Mouse (Mus musculus): ENCODE results near the gene Ugp2. TPM values are rescaled to one million over a fixed set of nuclear protein-coding genes. Genes with fewer than 3 reads are reported as not detected.
A peak's percentile ranks its signal among the peaks of the same experiment; 100 is the strongest.

Gene Ugp2
- polyA plus RNA-seq, 1 experiment, result 2.8 TPM

DNA sequence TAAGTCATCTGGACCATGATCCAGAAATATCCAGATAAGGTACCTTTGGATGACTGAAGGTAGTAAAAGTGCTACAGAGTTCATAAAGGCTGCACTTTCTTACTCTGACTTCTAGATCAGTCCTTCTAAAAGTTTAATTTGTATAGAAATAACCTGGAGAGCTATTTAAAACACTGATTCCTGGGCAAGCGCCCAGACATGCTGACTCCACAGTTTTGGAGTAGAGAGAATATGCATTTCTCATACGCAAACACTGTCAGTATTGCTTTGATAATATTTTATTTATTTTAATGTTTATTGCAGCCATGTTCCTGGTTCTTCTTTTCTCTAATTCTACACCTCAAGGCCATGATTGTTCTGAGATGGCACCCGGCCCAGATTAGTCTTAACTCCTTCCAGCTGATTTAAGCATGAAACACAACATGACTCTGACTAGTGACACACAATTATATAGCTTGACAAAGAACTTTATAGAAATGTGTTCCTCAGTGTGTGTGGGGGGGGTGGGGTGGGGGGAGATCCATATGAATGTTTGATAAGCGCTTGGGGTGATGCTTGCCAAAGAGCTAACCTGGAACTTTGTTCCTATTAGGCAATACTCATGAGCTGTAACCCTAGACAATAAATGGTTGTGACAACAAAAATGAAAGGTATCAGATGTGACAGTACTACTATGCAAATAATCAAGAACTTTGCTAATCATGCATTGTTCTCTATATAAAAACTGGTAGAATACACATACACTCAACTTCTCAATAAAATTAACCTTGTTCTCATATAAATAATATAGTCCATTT lies 7.7 kb downstream of the Ugp2 start:
- no peak for TF ChIP-seq GATA1 (IDR thresholded peaks at IDR 0.05; ENCODE audit: low read length)

DNA sequence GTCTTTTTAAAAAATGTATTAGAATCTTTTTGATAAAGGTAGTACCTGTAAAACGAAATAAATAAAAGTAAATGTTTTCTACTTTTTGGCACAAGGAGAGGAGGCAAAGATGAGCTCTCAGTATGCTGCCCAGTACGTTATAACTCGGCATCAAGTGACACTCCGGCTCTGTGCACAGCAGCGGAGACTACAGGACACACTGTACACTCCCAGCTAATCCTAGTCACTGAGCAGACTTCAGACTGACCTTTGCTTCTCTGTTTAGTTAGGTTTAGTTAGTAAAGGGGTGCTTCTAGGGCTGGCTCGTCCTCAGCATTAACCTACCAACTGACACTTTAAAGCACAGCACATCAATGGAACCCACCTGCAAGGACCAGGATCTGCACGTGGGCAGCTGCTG lies 19.7 kb downstream of the Ugp2 start:
- no peak for TF ChIP-seq GATA1 (IDR thresholded peaks at IDR 0.05; ENCODE audit: low read length)

DNA sequence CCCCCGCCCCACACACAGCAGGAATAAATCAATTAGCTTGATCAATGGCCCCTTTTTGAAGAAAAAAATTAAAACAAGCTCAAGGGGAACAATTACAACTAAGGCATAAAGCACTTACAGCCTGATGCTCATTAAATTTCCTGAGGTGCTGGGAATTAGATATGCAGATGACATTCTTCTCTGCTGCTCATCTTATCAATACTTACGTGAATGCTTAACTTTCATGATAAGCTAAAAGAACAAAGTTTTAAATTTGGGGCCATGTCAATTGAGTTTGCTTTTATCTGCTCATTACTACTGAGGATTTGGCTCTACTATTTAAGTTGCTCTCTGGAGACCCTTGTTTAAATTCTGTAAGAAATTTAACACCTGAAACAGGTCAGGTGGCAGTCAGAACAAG lies 22.1 kb downstream of the Ugp2 start:
- peak; percentile 58 for TF ChIP-seq GATA1 (IDR thresholded peaks at IDR 0.05; ENCODE audit: low read length)

DNA sequence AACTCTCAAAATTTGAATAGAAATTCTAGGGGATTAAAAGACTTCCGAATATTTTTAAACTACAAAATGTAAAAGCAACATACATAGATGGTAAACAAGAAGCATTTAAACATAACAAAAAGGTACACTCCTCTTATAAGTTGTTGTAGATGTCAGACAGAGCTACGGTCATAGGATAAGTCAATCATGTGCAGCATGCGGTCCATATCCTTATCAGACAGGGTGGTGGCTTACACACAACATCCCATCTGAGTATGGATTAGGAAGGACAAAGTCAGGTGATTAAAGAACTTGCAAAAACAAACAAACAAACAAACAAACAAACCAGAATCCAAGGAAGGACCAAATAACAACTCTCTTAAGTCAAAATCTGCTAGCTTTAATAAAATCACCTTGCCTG lies 25.0 kb downstream of the Ugp2 start:
- TF ChIP-seq GATA1 (IDR thresholded peaks at IDR 0.05; ENCODE audit: low read length), result no peak

DNA sequence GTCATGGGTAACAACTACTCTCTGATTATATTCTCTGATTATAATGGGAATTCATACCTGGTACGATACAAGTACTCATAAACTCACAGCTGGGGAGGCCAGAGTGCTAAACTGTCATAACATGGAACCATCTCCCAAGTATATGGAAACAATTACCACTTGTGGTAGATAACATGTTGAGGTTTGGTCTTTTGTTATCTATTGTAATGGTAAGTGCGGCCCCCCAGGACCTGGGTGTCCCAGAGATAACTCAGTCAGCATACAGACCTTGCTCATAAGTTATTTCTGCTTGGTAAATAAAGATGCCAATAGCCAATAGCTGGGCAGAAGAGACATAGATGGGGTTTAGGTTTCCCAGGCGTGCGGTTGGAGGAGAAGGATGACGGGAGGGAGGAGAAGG lies 27.5 kb downstream of the Ugp2 start:
- peak; percentile 52 for TF ChIP-seq GATA1 (IDR thresholded peaks at IDR 0.05; ENCODE audit: low read length)

DNA sequence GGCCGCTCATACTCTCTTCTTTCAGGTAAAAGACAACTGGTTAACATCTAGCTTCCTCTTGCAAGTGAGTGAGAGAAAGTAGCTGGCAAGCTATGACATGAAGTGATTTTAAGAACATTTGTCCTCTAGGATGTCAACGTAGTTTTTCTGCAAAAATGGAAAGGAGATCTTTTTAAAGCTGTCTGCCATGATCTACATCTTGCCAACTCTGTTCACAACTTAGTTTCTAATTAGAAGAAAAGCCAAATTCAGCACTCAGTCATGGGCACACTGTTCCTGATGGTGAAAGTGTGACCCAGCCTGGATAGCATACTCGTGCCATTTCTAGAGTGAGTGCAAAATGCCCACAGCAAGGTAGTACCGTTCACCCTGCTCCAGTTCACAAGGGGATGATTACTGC lies 31.9 kb downstream of the Ugp2 start:
- TF ChIP-seq GATA1 (IDR thresholded peaks at IDR 0.05; ENCODE audit: low read length), result no peak

DNA sequence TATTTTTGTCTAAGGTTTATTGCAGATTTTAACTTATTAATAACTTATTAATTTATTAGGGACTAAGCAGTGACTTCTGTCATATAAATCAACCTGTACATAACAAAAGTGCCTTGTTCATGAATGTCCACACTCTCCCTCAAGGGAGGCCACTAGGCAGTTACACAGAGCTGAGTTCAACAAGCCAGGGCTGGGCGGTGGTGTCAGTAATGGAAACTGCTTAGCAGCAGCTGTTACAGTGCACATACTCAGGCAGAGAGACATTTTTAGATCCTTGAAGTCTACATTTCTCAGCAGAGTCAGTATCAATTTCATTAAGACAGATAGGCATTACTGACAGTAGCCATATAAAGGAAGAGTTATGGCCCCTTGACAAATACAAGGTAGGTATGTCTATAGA lies 33.1 kb downstream of the Ugp2 start:
- TF ChIP-seq GATA1 (IDR thresholded peaks at IDR 0.05; ENCODE audit: low read length), result no peak

DNA sequence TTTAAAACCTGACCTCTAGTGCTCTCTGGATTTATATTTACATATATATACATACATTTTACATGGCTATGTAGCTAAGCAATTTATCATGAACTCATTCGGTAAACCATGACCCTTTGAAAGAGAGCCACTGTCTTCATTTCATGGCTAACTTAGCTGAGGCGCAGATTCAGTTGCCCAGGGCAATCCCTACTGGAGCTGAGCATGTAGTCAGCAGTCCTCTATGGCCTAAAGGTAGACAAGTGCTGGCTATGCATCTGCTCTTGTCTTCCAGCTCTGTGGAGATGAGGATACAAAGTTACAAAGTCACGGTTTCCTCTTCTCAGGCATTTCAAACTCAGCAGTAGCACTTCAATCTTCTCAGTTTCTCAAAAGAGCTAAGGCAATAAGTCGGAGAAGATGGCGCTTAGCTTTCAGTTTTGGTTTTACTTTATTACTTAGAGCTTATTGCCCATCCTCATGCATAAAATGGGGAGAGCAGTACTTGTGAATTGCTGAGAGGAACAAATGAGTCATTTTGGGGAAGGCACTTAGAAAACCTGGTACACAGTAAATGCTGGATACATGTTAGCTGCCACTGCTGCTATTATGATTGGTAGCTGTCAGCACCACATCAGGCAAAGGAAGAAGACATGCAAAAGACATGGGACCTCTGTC lies 38.2 kb downstream of the Ugp2 start:
- no peak for TF ChIP-seq GATA1 (IDR thresholded peaks at IDR 0.05; ENCODE audit: low read length)

DNA sequence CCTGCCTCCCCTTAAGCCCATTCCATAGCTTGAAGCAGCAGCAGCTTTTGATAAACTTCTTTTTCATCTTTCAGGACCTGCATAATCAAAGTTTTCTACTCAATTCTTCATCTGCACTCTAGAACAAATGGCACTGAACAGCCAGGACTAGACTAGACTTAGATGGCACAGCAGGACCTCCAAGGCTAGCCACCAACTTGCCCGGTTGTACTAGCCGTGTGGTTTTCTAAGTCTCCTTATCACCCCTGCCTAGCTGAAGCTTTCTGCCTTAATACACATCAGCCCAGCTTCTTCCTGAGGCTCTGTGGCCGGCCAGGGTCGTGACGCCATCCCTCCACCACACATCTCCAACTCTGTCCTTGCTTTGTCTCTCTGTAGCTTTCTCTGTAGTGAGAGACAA lies 42.9 kb downstream of the Ugp2 start:
- no peak for TF ChIP-seq GATA1 (IDR thresholded peaks at IDR 0.05; ENCODE audit: low read length)

DNA sequence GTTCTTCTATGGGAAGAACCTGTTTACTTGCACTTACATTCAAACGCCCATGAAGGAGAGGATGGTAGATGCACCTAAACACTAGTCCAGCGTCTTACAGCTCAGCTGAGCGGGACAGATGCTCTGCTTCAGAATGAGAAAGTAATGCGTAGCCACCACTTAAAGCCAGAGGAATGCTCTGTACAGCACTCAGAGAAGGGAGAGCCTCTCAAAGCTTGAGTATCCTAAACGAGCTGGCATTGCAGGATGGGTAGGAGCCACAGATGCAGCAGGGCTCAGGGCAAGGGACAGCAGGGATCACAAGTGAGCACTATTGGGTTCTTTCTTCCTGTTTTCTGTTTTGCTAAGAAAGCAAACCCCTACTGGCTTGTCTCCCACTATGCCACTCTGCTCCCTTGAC lies 43.5 kb downstream of the Ugp2 start:
- no peak for TF ChIP-seq GATA1 (IDR thresholded peaks at IDR 0.05; ENCODE audit: low read length)

DNA sequence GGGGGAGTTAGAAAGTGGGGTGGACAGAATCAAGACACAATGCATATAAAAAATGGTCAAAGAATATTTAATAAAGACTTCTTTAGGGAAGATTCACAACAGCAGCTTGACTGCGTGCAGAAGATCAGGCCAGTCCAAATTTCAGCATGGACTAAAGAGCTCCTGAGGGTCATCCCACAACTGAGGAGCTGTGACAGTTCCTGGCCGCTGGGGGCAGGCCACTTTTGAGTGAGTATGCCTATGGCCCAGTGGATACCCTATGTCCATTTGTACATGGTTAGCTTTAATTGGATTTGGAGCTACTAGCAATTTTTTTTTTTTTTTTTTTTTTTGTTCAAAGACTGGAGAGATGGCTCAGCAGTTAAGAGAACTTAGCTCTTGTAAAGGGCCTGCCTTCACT lies 44.2 kb downstream of the Ugp2 start:
- TF ChIP-seq GATA1 (IDR thresholded peaks at IDR 0.05; ENCODE audit: low read length), result no peak

DNA sequence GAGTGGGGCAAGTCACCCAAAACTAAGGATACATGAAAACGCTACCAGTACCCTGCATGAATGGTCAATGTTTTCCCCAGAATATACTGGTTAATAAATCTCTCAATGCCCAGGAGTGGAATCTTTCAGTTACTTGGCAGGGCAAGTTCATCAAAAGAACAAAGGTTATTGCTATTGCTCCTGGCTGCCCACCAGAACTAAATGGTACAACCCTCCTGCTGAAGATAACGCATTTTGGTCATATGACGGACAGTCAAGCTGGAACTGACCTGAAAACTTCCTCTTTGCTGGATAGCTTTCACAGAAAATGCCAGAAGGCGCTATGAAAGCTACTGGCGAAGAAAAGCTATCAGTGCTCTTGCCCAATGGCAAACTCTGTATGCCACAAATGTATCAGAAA lies 45.2 kb downstream of the Ugp2 start:
- TF ChIP-seq GATA1 (IDR thresholded peaks at IDR 0.05; ENCODE audit: low read length), result no peak

DNA sequence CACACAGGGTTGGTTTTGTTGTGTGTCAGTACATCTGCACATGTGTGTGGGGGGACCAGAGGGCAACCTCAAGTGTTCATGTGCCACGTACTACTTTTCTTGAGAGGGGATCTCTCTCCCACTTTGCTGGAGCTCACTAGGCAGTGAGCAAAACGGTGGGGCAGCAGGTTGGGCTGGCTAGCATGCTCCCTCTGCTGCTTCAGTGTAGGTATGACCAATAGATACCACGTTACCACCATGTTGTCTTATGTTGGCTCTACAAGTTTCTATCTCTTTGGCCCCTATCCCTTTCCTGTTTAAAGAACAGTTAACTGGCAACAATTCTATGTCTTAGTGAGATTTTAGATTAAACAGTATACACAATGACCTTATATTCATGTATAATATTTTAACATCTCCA lies 48.7 kb downstream of the Ugp2 start:
- no peak for TF ChIP-seq GATA1 (IDR thresholded peaks at IDR 0.05; ENCODE audit: low read length)

DNA sequence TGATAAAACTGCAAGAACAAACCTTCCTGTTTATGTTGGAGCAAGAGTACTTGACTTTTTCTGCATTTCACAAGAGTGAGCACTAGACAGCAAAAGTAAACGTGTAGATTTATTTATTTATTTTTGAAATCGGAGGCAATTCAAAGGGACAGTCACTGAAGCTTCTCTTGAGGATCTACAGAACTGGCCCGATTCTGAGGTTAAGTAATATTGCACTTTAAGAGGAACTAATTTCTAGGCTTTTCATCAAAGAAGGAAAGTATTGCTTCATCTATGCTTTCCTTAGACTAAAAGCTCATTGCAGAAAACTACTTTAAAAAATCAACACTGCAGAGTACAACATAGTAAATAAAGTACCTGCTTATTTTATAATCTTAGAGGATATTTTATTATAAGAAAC lies 49.4 kb downstream of the Ugp2 start:
- no peak for TF ChIP-seq GATA1 (IDR thresholded peaks at IDR 0.05; ENCODE audit: low read length)

DNA sequence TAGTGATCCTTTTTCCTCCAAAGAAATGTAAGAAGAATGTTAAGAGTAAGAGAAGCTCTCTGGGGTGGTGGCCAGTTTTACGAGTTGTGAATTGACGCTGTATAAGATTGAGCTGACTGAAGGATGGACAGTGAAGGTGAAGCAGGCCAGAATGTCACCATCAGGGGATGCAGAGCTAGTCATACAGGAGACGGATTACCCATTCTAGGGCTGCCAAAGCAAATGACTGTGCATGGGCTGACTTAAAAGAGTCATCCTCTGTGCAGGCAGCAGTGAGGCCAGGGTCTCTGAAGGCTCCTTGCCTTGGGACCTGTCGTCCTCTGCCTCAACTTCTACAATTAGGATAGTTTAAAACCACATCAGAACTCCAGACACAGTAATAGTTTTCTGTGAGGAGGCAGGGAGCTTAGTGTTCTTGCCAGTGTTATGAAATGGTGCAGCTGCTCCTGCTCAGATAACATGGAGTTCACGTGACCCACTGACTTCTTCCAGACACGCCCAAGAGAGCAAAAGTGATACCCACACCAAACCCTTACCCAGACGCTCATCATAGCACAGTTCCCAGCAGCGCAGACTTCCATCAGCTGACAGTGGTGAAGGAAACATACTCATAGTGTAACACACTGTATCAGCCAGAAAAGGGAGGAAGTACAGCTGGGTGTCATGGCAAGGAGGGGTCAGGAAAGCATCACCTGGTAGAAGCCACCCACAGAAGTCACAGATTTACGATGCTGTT lies 56.9 kb downstream of the Ugp2 start:
- no peak for TF ChIP-seq GATA1 (IDR thresholded peaks at IDR 0.05; ENCODE audit: low read length)

DNA sequence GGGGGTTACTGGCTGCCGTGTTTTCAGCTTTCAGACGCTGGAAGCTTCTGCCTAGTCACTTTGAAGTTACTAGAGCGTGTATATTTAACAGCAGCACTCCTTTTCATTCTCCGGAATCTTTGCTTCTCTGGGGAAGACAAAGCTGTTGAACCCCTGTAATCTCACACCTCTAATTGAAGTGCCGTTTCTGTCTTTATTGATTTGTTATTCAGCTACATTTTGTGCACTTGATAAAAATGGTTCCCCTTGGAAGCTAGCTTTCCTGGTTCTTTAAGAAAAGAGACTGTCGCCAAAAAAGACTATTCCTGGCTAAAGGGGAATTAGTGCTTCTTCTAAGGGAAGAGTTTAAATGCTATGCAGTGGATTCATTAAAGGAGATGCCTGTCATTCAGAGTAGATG lies 61.5 kb downstream of the Ugp2 start:
- no peak for TF ChIP-seq GATA1 (IDR thresholded peaks at IDR 0.05; ENCODE audit: low read length)

DNA sequence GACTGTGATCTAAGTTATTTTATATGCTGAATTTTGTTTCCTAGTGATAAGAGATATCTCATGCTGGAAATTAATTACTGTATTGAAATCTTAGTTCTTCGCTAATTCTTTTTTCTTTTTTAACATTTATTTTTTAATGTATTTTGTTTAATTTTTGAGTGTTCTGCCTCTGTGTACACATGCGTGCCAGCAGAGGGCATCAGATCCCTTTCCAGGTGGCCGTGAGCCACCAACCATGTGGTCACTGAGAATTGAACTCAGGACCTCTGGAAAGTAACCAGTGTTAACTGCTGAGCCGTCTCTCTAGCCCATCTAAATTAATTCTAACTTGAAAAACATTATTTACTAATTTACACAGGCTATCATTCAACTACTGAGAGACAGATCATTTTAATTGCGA lies 62.9 kb downstream of the Ugp2 start:
- no peak for TF ChIP-seq GATA1 (IDR thresholded peaks at IDR 0.05; ENCODE audit: low read length)

Data from G1E-ER4 (cell line).